Mouse (Mus musculus): Measurements from ENCODE around the gene Stx19. TPM values are rescaled to one million over a fixed set of nuclear protein-coding genes. Genes with fewer than 3 reads are reported as not detected.

The Stx19 gene
- total and polyA plus RNA-seq, 3 experiments = 0.11 TPM; not detected in 2

DNA sequence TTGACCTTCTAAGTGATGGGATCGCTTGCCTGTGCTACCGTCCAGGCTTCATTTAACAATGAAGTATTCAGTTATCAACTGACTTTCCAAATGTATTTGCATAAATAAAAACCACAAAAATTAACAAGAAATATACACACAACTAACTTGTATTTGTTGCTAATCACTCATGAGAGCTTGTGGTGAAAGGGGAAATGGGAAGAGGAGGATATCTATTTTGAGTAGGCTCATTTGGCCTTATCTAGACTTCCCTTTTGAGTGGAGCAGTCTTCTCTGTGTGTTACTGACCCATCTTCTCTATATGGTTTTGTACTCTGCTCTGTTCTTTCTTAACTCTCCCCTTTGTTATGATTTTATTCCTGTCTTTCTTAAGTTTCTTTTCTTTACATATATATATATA lies 41.8 kb downstream of the Stx19 start:
- H3K4me2 ChIP-seq (ENCODE audit: insufficient read depth, low read depth, poor library complexity, severe bottlenecking) = no peak overlapping the region
- H3K9ac ChIP-seq (ENCODE audit: insufficient read depth, low read depth) = no peak overlapping the region
- TF ChIP-seq CHD1 (IDR thresholded peaks at IDR 0.05; ENCODE audit: low read depth, low read length) = no peak
- no peak for TF ChIP-seq E2F4 (IDR thresholded peaks at IDR 0.05; ENCODE audit: insufficient replicate concordance, low read depth, low read length)
- TF ChIP-seq BHLHE40 (IDR thresholded peaks at IDR 0.05; ENCODE audit: low read depth, low read length) = no peak
- TF ChIP-seq ZNF384 (IDR thresholded peaks at IDR 0.05; ENCODE audit: low read depth, low read length) = no peak
- no peak for TF ChIP-seq PAX5 (IDR thresholded peaks at IDR 0.05; ENCODE audit: low read length)
- no peak for TF ChIP-seq JUND (conservative IDR thresholded peaks at IDR 0.05; ENCODE audit: low read depth, low read length)
- TF ChIP-seq SMC3 (IDR thresholded peaks at IDR 0.05; ENCODE audit: low read depth, low read length) = no peak
- no peak for TF ChIP-seq USF2 (conservative IDR thresholded peaks at IDR 0.05; ENCODE audit: low read depth, low read length)
- no peak for TF ChIP-seq GABPA (IDR thresholded peaks at IDR 0.05; ENCODE audit: insufficient replicate concordance, low read depth, low read length)
- TF ChIP-seq SIN3A (IDR thresholded peaks at IDR 0.05; ENCODE audit: low read length) = no peak
- TF ChIP-seq JUN (IDR thresholded peaks at IDR 0.05; ENCODE audit: insufficient read depth, low read depth, low read length) = no peak
- TF ChIP-seq UBTF (IDR thresholded peaks at IDR 0.05; ENCODE audit: low read depth, low read length) = no peak
- no peaks in the 10 kb centered on the region for H3K79me2 ChIP-seq (replicated peaks; ENCODE audit: control insufficient read depth, extremely low read depth, insufficient read depth, poor library complexity, severe bottlenecking)
- no peak overlapping the region for H3K27ac ChIP-seq (ENCODE audit: insufficient read depth, low read depth)
- no peak overlapping the region for H3K4me3 ChIP-seq (replicated peaks in 1 of 3; ENCODE audit: low read depth in 2 of 3, low read length in 2 of 3, poor library complexity in 1 of 3)
- H3K9me3 ChIP-seq (replicated peaks; ENCODE audit: low read length) = no peaks in the 10 kb centered on the region
- no peaks in the 10 kb centered on the region for H3K36me3 ChIP-seq (replicated peaks in 1 of 2; ENCODE audit: control insufficient read depth in 1 of 2, insufficient read depth in 1 of 2, low read length in 1 of 2)
- dilution Hi-C loops (cut with MboI; ENCODE audit: extremely low pct_ligation_motif_present, extremely low pct_unique_long_range_greater_than_20kb, low sequenced_read_pairs) (no loop called here), in situ Hi-C loops (cut with MboI; ENCODE audit: low pct_ligation_motif_present, low pct_unique_long_range_greater_than_20kb, low sequenced_read_pairs) (no loop called here)
- peaks cover 0 to 14% of the 10 kb centered on the region in 2 experiments; a peak in 3 of 4 replicates for H3K4me1 ChIP-seq (ENCODE audit: control insufficient read depth in 1 of 2, insufficient read depth in 2 of 2)
- peaks cover 2% of the 10 kb centered on the region for H3K27me3 ChIP-seq (replicated peaks)
- no peak for DNase-seq (ENCODE audit: extremely low read depth)

DNA sequence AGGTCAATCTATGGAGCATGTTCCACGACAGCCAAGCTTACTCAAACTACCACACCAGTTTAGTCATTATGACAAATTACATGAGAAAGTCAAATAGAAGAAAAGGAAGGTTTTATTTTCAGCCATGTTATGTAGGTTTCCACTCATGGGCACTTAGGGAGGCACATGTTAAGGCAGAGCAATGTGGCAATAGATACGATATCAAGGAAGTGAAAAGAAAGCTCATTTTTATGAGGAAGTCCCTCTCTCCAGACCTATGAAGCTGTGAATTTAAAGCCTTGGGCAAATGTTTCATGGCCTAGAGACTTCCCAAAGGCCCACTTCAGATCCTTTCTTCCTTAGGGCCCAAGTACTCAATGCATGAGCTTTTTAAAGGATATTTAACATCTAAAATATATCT lies 43.0 kb downstream of the Stx19 start:
- no peak for DNase-seq (ENCODE audit: extremely low read depth)
- H3K4me2 ChIP-seq (ENCODE audit: insufficient read depth, low read depth, poor library complexity, severe bottlenecking) = peak overlapping the region; percentile 48; the same call in 1 of the 2 replicates
- peaks cover 0 to 19% of the 10 kb centered on the region in 2 experiments; a peak in 3 of 4 replicates for H3K4me1 ChIP-seq (ENCODE audit: control insufficient read depth in 1 of 2, insufficient read depth in 2 of 2)
- no peaks in the 10 kb centered on the region for H3K27me3 ChIP-seq (replicated peaks)
- dilution Hi-C loops (cut with MboI; ENCODE audit: extremely low pct_ligation_motif_present, extremely low pct_unique_long_range_greater_than_20kb, low sequenced_read_pairs) (no loop called here), in situ Hi-C loops (cut with MboI; ENCODE audit: low pct_ligation_motif_present, low pct_unique_long_range_greater_than_20kb, low sequenced_read_pairs) (no loop called here)
- TF ChIP-seq MXI1 (IDR thresholded peaks at IDR 0.05; ENCODE audit: low read depth, low read length) (0 out of 2 replicates have a peak, but pooled peaks have one; percentile 18), SIN3A (IDR thresholded peaks at IDR 0.05; ENCODE audit: low read length) (no peak), MAX (IDR thresholded peaks at IDR 0.05; ENCODE audit: low read length) (peak; percentile 45; the same call in 1 of the 2 replicates)
- no peaks in the 10 kb centered on the region for H3K9me3 ChIP-seq (replicated peaks; ENCODE audit: low read length)
- 0 out of 2 replicates have a peak overlapping the region, but pooled peaks have one; percentile 30 for H3K9ac ChIP-seq (ENCODE audit: insufficient read depth, low read depth)
- no peak overlapping the region for H3K4me3 ChIP-seq (replicated peaks in 1 of 3; ENCODE audit: low read depth in 2 of 3, low read length in 2 of 3, poor library complexity in 1 of 3)
- H3K27ac ChIP-seq (ENCODE audit: insufficient read depth, low read depth) = no peak overlapping the region
- no peaks in the 10 kb centered on the region for H3K79me2 ChIP-seq (replicated peaks; ENCODE audit: control insufficient read depth, extremely low read depth, insufficient read depth, poor library complexity, severe bottlenecking)
- no peaks in the 10 kb centered on the region for H3K36me3 ChIP-seq (replicated peaks in 1 of 2; ENCODE audit: control insufficient read depth in 1 of 2, insufficient read depth in 1 of 2, low read length in 1 of 2)
